Mouse (Mus musculus): ENCODE results near the gene Gm9508.

The Gm9508 gene

GRCm38 (mm10) chr10:77667402-77667801, 29.6 kb downstream of the Gm9508 start:
- DNase-seq: no peak

GRCm38 (mm10) chr10:77666342-77666741, 30.7 kb downstream of the Gm9508 start:
- DNase-seq: no peak

DNA sequence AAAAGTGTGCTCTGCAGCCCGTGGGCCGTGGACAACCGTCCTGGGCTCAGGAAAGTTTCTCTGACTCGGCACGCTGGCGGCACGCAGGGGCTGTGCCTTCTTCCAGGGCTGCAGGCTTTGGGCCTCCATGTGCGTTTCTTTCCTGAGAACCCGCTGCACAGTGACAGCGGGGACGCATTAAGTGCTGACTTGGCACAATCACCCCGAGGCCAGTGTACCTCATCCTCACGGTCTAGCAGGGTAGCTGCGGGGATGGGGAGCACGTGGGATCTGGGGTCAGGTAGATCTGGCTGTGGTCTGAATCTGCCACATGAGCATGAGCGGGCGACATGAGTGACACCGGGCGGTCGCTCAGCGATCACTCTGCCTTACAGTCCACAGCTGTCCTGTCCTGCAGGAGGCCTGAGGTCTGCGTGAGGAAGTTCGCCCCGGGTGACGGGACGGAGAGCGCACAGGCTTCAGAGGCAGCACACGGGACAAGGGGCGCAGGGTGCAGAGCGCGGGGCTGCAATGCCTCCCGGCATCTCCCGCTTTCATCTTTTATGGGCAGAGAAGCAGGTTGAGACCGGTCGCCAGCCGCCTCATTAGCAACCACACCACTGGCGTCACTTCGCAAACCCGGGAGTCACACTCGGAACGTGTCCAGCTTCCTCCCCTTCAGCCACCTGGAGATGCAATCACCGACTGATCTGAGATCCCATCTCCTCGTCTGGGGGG, 32.9 kb downstream of the Gm9508 start:
- no peak for DNase-seq

GRCm38 (mm10) chr10:77658286-77658994, 38.6 kb downstream of the Gm9508 start:
- DNase-seq: peak; percentile 44 to 68

DNA sequence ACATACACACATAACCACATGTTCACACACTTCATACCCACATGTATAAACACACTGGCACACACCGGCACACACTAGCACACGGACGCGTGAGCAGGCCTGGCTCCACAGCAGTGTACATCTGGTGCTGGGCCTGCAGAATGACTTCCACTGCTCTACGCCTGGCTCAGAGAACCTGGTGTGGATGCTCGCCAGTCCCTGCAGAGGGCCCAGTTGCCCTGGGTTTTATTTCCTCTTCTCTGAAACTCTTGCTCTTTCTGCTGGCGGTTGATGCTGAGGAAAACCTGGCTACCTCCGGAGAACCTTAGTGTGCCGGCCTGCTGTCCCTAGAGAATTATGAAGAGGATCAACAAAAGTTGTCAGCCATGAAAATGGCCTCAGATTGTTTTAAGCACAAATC, 45.0 kb downstream of the Gm9508 start:
- DNase-seq: no peak

DNA sequence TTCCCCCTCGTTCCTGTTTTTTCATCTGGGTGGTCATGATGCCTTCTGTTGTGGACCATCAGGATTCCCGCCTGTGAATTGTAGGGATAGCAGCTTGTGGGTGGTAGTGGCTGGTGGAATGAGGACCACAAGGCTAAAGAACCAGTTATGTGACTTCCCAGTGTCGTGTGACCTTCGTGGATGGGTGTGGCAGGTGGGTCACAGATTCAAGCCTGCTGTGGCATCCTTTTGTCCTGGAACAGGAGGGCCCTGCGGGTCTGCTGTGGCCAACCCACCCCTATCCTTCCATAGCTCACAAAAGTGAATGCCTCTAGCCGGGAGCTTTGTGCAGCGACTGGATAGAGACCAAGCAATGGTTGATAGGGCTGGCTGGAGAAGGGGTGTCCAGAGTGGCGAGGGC, 49.1 kb downstream of the Gm9508 start:
- DNase-seq: no peak

GRCm38 (mm10) chr10:77647461-77647860, 49.6 kb downstream of the Gm9508 start:
- DNase-seq: no peak
